ENCODE assay signal across 8 mouse cellular contexts in the genomic region with DNA sequence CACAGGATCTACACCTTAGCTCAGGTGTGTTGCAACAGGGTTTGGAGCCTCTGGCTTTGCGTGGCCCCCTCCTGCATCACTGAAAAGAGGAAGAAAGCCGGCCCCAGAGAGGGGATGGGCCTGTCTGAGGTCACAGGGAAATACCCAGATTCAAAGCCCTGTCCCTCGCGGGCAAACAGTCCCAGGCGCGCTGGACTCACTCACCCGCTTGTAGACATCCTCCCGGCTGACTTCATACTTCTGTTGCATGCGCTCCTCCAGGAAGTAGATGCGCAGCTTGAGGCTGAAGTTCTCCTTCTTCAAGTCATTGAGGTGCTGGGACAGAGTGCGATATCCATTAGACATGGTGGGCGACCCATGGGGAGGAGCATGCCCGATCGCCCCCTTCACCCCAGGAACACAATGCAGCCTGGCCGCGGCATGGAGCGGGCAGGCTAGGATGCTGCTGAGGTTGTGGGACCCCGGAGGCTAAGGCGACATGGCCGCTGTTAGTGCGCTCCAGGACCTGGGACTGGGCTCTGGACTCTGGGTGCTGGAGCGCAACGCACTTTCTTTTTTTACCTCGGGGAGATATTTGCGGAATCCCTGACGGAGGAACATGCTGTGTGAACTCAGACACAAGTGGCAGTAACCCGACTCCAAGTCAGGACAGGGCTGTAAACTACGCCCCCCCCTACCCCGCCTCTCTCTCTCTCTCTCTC.
A peak's percentile ranks its signal among the peaks of the same experiment; 100 is the strongest.
DNase-seq lines count a peak whose midpoint lies in the region; TF ChIP-seq lines count a peak whose summit lies in the region.

No protein-coding gene starts in this region.

- no peaks in the 10 kb centered on the region; the same call in 1 of the 2 replicates for H3K4me1 ChIP-seq in bone marrow, adult 2 months (ENCODE audit: control insufficient read depth, insufficient read depth, low read length)
- H3K4me1 ChIP-seq in forebrain, embryonic 10.5 days: peaks cover 25% of the 10 kb centered on the region
- peaks cover 32% of the 10 kb centered on the region for H3K4me1 ChIP-seq in midbrain, embryonic 10.5 days
- H3K4me1 ChIP-seq in cerebellum, adult 2 months (ENCODE audit: control insufficient read depth, insufficient read depth, low read length): peaks cover 14% of the 10 kb centered on the region

- peaks cover 31% of the 10 kb centered on the region for H3K27me3 ChIP-seq in forebrain, embryonic 10.5 days (ENCODE audit: poor library complexity, severe bottlenecking)
- peaks cover 29% of the 10 kb centered on the region for H3K27me3 ChIP-seq in midbrain, embryonic 10.5 days (ENCODE audit: low read depth, poor library complexity, severe bottlenecking)
- H3K27me3 ChIP-seq in splenic B cell, adult 2 months (ENCODE audit: control insufficient read depth, insufficient read depth, low read length, poor library complexity, severe bottlenecking): no peaks in the 10 kb centered on the region
- H3K27me3 ChIP-seq in cerebellum, adult 2 months (ENCODE audit: control insufficient read depth, insufficient read depth, low read length): no peaks in the 10 kb centered on the region

- H3K4me3 ChIP-seq in bone marrow, adult 2 months (replicated peaks; ENCODE audit: control insufficient read depth, low read depth, low read length): peak overlapping the region; percentile 39
- H3K4me3 ChIP-seq in forebrain, embryonic 10.5 days: peak overlapping the region; percentile 63
- peak overlapping the region; percentile 64 for H3K4me3 ChIP-seq in midbrain, embryonic 10.5 days
- H3K4me3 ChIP-seq in cerebellum, adult 2 months (replicated peaks; ENCODE audit: insufficient read depth, low read depth, low read length): no peak overlapping the region

- no peak for TF ChIP-seq CTCF in bone marrow, adult 2 months (IDR thresholded peaks at IDR 0.05; ENCODE audit: control insufficient read depth, insufficient read depth, low read length)
- no peak for TF ChIP-seq CTCF in cerebellum, adult 2 months (IDR thresholded peaks at IDR 0.05; ENCODE audit: borderline replicate concordance, insufficient read depth, low read depth, low read length)

- no peak for TF ChIP-seq POLR2A in bone marrow, adult 2 months (IDR thresholded peaks at IDR 0.05; ENCODE audit: borderline replicate concordance, control insufficient read depth, low read depth, low read length)
- TF ChIP-seq POLR2A in cerebellum, adult 2 months (IDR thresholded peaks at IDR 0.05; ENCODE audit: borderline replicate concordance, insufficient read depth, low read length): no peak

- intact Hi-C loops in heart, postnatal 10 days (cut with DNase I): loop anchor here (2.0 kb wide), 1 partner anchor 45 kb away; no protein-coding TSS in a partner anchor

- H3K9me3 ChIP-seq in forebrain, embryonic 10.5 days: no peaks in the 10 kb centered on the region
- H3K9me3 ChIP-seq in midbrain, embryonic 10.5 days (replicated peaks): no peaks in the 10 kb centered on the region

- WGBS in bone marrow, adult 2 months: under 1% methylated on average over 29 of the region's 29 CpGs
- WGBS in forebrain, embryonic 10.5 days: 1% methylated on average over 29 of the region's 29 CpGs
- under 1% methylated on average over 29 of the region's 29 CpGs for WGBS in midbrain, embryonic 10.5 days
- 47% methylated on average over 29 of the region's 29 CpGs for WGBS in cerebellum, adult 2 months

- peak; percentile 51 for DNase-seq in forebrain, embryonic 10.5 days (ENCODE audit: extremely low spot score, low spot score)
- DNase-seq in heart, postnatal 10 days: peak; percentile 69 to 75
- peak; percentile 54 to 64 for DNase-seq in kidney, postnatal 36 days
- peak; percentile 60 for DNase-seq in midbrain, embryonic 10.5 days (ENCODE audit: low spot score)
- peak; percentile 82 for DNase-seq in splenic B cell, adult 2 months (ENCODE audit: low read depth, low spot score)
- no peak for DNase-seq in cerebellum, adult 2 months
- no peak for DNase-seq in layer of hippocampus, adult 18-20 months (ENCODE audit: low spot score in 2 of 2)

- H3K27ac ChIP-seq in bone marrow, adult 2 months (ENCODE audit: control insufficient read depth, insufficient read depth, low read depth, low read length, poor library complexity): no peak overlapping the region
- peak overlapping the region; percentile 75 for H3K27ac ChIP-seq in forebrain, embryonic 10.5 days
- peak overlapping the region; percentile 79 for H3K27ac ChIP-seq in midbrain, embryonic 10.5 days (replicated peaks)
- no peak overlapping the region for H3K27ac ChIP-seq in cerebellum, adult 2 months (ENCODE audit: insufficient read depth, low read length)

- no peaks in the 10 kb centered on the region for H3K36me3 ChIP-seq in forebrain, embryonic 10.5 days (replicated peaks)
- H3K36me3 ChIP-seq in midbrain, embryonic 10.5 days: no peaks in the 10 kb centered on the region
- H3K36me3 ChIP-seq in splenic B cell, adult 2 months (ENCODE audit: control insufficient read depth, insufficient read depth, low read length, poor library complexity, severe bottlenecking): no peaks in the 10 kb centered on the region

Comparison
In these comparisons a context has a peak if more than half of its experiments do, and no peak if none do; other contexts are left out.
1. H3K27ac ChIP-seq: peak in forebrain, embryonic 10.5 days (single experiment) and midbrain, embryonic 10.5 days (single experiment); none in bone marrow, adult 2 months (single experiment) and cerebellum, adult 2 months (single experiment).
2. DNase-seq: peak in forebrain, embryonic 10.5 days (single experiment), heart, postnatal 10 days (2 of 2), kidney, postnatal 36 days (2 of 2), midbrain, embryonic 10.5 days (single experiment) and splenic B cell, adult 2 months (single experiment); none in cerebellum, adult 2 months (0 of 2) and layer of hippocampus, adult 18-20 months (0 of 2).